Mouse (Mus musculus) intestine, postnatal 0 days (tissue): ENCODE data around the gene Gm39653. TPM values are rescaled to one million over a fixed set of nuclear protein-coding genes. Genes with fewer than 3 reads are reported as not detected.
A peak's percentile ranks its signal among the peaks of the same experiment; 100 is the strongest.

Source experiments
- ATAC-seq: fragments of 200-750 bp; cut with Nextera tagmentation; 2 replicates; pipeline ENCODE4 v1.8.0; 2017; ENCODE audit warnings: mild to moderate bottlenecking, moderate TSS enrichment, moderate library complexity
- H3K27ac ChIP-seq: fragments of 300-500 bp; sonication (generic); 2 replicates; pipeline ENCODE4 v1.5.1; 2014; ENCODE audit warnings: mild to moderate bottlenecking, low read depth, low read length, moderate library complexity
- H3K27me3 ChIP-seq: fragments of 300-500 bp; sonication (generic); replicated peaks from 2 replicates; pipeline ENCODE4 v1.6.1; 2014; ENCODE audit warnings: low read length, mixed read lengths; ENCODE audit not compliant: control insufficient read depth, insufficient read depth
- H3K36me3 ChIP-seq: fragments of 300-500 bp; sonication (generic); 2 replicates; pipeline ENCODE4 v1.6.1; 2014; ENCODE audit warnings: mild to moderate bottlenecking, moderate library complexity; ENCODE audit not compliant: control insufficient read depth, insufficient read depth
- H3K4me1 ChIP-seq: fragments of 300-500 bp; sonication (generic); replicated peaks from 2 replicates; pipeline ENCODE4 v1.6.1; 2014; ENCODE audit warnings: antibody characterized with exemption, low read length, mixed read lengths; ENCODE audit not compliant: control insufficient read depth, insufficient read depth
- H3K4me2 ChIP-seq: fragments of 300-500 bp; sonication (generic); replicated peaks from 2 replicates; pipeline ENCODE4 v1.6.1; 2014; ENCODE audit warnings: low read depth, mild to moderate bottlenecking, moderate library complexity
- H3K4me3 ChIP-seq: fragments of 300-500 bp; sonication (generic); 2 replicates; pipeline ENCODE4 v1.5.1; 2014; ENCODE audit warnings: low read depth, low read length
- H3K9ac ChIP-seq: fragments of 300-500 bp; sonication (generic); 2 replicates; pipeline ENCODE4 v1.6.1; 2014; ENCODE audit warnings: mild to moderate bottlenecking, low read depth, low read length
- H3K9me3 ChIP-seq: fragments of 300-500 bp; sonication (generic); 2 replicates; pipeline ENCODE4 v1.6.1; 2016; ENCODE audit warnings: mixed run types; ENCODE audit not compliant: control insufficient read depth
- CTCF ChIP-seq: sonication (generic); IDR thresholded peaks from 2 replicates; pipeline ENCODE4 v1.5.1; 2016; ENCODE audit warnings: low read depth, mild to moderate bottlenecking, control low read depth, antibody characterized with exemption, moderate library complexity
- WGBS: fragments of 180-500 bp; shearing (Covaris S2); extraction: QIAGEN DNeasy Blood & Tissue Kit; methylation state at CpG from one replicate; pipeline ENCODE4 v1.1.7; 2014; 5-methylcytosine and 5-hydroxymethylcytosine counted together
- polyA plus RNA-seq: library from polyadenylated mRNA; unstranded; fragments of >200 nt; fragmentation: Nextera tagmentation; extraction: Ambion mirVana; gene quantifications from 2 replicates; pipeline ENCODE4 v1.2.1, GENCODE M21; 2015

Gm39653 gene
- polyA plus RNA-seq, 1 experiment from 2014 or later: not detected

DNA sequence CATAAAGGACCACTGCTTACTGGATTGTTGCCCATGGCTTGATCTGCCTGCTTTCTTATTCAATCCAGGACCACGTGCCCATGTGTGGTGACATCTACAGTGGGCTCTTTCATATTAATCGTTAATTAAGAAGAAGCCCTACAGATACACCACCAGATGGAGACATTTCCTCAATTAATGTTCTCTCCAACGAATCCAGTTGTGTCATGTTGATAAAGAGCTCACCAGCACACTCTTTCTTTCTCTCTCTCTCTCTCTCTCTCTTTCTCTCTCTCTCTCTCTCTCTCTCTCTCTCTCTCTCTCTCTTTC is 53.0 kb downstream of the Gm39653 start:
- TF ChIP-seq CTCF: peak; percentile 74
- H3K4me3 ChIP-seq: no peak overlapping the region
- H3K36me3 ChIP-seq: no peaks in the 10 kb centered on the region
- WGBS: 5% methylated on average over 3 of the region's 3 CpGs
- H3K27me3 ChIP-seq: no peaks in the 10 kb centered on the region
- no peak overlapping the region for H3K9ac ChIP-seq
- no peak overlapping the region for H3K27ac ChIP-seq
- H3K4me1 ChIP-seq: no peaks in the 10 kb centered on the region
- H3K4me2 ChIP-seq: peak overlapping the region; percentile 18; the same call in 1 of the 2 replicates
- ATAC-seq: no peak
- no peaks in the 10 kb centered on the region for H3K9me3 ChIP-seq

Other genes starting within 250 kb of the Gm39653 start
- 1.2 and 1.3 TPM in 2 replicates for gene Adam23, start 170.1 kb upstream of the Gm39653 start, polyA plus RNA-seq
- gene Dytn, start 71.0 kb downstream of the Gm39653 start, polyA plus RNA-seq: not detected in 2 replicates
- gene Mdh1b, start 114.3 kb downstream of the Gm39653 start, polyA plus RNA-seq: not detected in 2 replicates
- 35.2 and 36.9 TPM in 2 replicates for gene Fastkd2, start 114.6 kb downstream of the Gm39653 start, polyA plus RNA-seq
- not detected in 2 replicates for gene 4933402D24Rik, start 153.3 kb downstream of the Gm39653 start, polyA plus RNA-seq